In genomic region chr4:65402836-65403634, GRCm38 (mm10) we compare ENCODE assay signal across 10 mouse cellular contexts.
DNase-seq lines count a peak whose midpoint lies in the region; ATAC-seq and TF ChIP-seq lines count a peak whose summit lies in the region.
"Had no signal": no experiment of that assay in that cellular context is flagged by ENCODE, and none has a peak within 500 bp of the region (broad histone marks: within the 10 kb centered on the region; RNA-seq: fewer than 3 reads in every experiment).

No protein-coding gene starts in this region.

- H3K9ac ChIP-seq in kidney, embryonic 16.5 days (replicated peaks; ENCODE audit: low read length), result no peak overlapping the region
- no peak overlapping the region for H3K9ac ChIP-seq in heart, embryonic 16.5 days (ENCODE audit: low read length)
- H3K9ac ChIP-seq in limb, embryonic 14.5 days (ENCODE audit: low read depth, low read length, severe bottlenecking), result no peak overlapping the region
- H3K9ac ChIP-seq in hindbrain, postnatal 0 days (replicated peaks; ENCODE audit: low read length), result no peak overlapping the region
- H3K9ac ChIP-seq: neural tube, embryonic 12.5 days had no signal

- ATAC-seq in kidney, embryonic 16.5 days (ENCODE audit: low FRiP score, low TSS enrichment), result peak; percentile 95
- peak; percentile 58 for ATAC-seq in heart, embryonic 16.5 days (replicated peaks; ENCODE audit: extremely low read depth, insufficient read depth, low FRiP score)
- ATAC-seq in limb, embryonic 14.5 days (ENCODE audit: low FRiP score, low read depth), result peak; percentile 88
- ATAC-seq in frontal cortex, adult (ENCODE audit: low TSS enrichment), result no peak
- ATAC-seq in hindbrain, postnatal 0 days, result no peak

- no peaks in the 10 kb centered on the region for H3K4me1 ChIP-seq in kidney, embryonic 16.5 days (ENCODE audit: insufficient read depth, low read length)
- H3K4me1 ChIP-seq in heart, embryonic 16.5 days (ENCODE audit: control insufficient read depth, insufficient read depth, low read length), result no peaks in the 10 kb centered on the region
- H3K4me1 ChIP-seq in limb, embryonic 14.5 days (ENCODE audit: control insufficient read depth, insufficient read depth, low read length), result peaks cover 14% of the 10 kb centered on the region
- no peaks in the 10 kb centered on the region for H3K4me1 ChIP-seq in hindbrain, postnatal 0 days (ENCODE audit: insufficient read depth, low read length)
- H3K4me1 ChIP-seq: neural tube, embryonic 12.5 days had no signal

- WGBS in kidney, embryonic 16.5 days, result 39% methylated on average over 6 of the region's 6 CpGs
- WGBS in heart, embryonic 16.5 days, result 56% methylated on average over 6 of the region's 6 CpGs
- 17% methylated on average over 6 of the region's 6 CpGs for WGBS in limb, embryonic 14.5 days
- 67% methylated on average over 6 of the region's 6 CpGs for WGBS in hindbrain, postnatal 0 days

- H3K27me3 ChIP-seq in kidney, embryonic 16.5 days (ENCODE audit: insufficient read depth, low read length), result no peaks in the 10 kb centered on the region
- H3K27me3 ChIP-seq in heart, embryonic 16.5 days (ENCODE audit: control insufficient read depth, insufficient read depth, low read length), result no peaks in the 10 kb centered on the region
- no peaks in the 10 kb centered on the region for H3K27me3 ChIP-seq in limb, embryonic 14.5 days (ENCODE audit: control insufficient read depth, insufficient read depth, low read length)
- no peaks in the 10 kb centered on the region for H3K27me3 ChIP-seq in hindbrain, postnatal 0 days (ENCODE audit: insufficient read depth, low read length)
- H3K27me3 ChIP-seq: neural tube, embryonic 12.5 days had no signal

- DNase-seq in kidney, adult 18-20 months, result no peak
- DNase-seq in embryo, embryonic 11 days, result peak; percentile 60
- DNase-seq in limb, embryonic 14.5 days (ENCODE audit: low spot score), result peak; percentile 79
- no peak for DNase-seq in urinary bladder, postnatal 10 days (ENCODE audit: low spot score)
- no peak for DNase-seq in hindbrain, postnatal 0 days (ENCODE audit: low spot score)
- DNase-seq: layer of hippocampus, postnatal 36 days had no signal

- H3K4me2 ChIP-seq in kidney, embryonic 16.5 days (replicated peaks; ENCODE audit: low read depth, low read length), result no peak overlapping the region
- H3K4me2 ChIP-seq in heart, embryonic 16.5 days (ENCODE audit: low read depth, low read length), result no peak overlapping the region
- no peak overlapping the region for H3K4me2 ChIP-seq in limb, embryonic 14.5 days (replicated peaks; ENCODE audit: low read depth, low read length, severe bottlenecking)
- H3K4me2 ChIP-seq in hindbrain, postnatal 0 days (ENCODE audit: low read depth, low read length), result no peak overlapping the region
- H3K4me2 ChIP-seq: neural tube, embryonic 12.5 days had no signal

- H3K27ac ChIP-seq in kidney, embryonic 16.5 days (ENCODE audit: low read length), result no peak overlapping the region
- no peak overlapping the region for H3K27ac ChIP-seq in heart, embryonic 16.5 days (ENCODE audit: low read length)
- peak overlapping the region; percentile 28; the same call in 1 of the 2 replicates for H3K27ac ChIP-seq in limb, embryonic 14.5 days (replicated peaks; ENCODE audit: low read depth, low read length)
- no peak overlapping the region for H3K27ac ChIP-seq in hindbrain, postnatal 0 days
- H3K27ac ChIP-seq: neural tube, embryonic 12.5 days had no signal

- no peak for TF ChIP-seq POLR2A in limb, embryonic 14.5 days (IDR thresholded peaks at IDR 0.05; ENCODE audit: borderline replicate concordance, extremely low read depth, insufficient read depth, insufficient read length)

- H3K4me3 ChIP-seq in kidney, embryonic 16.5 days (ENCODE audit: low read length), result no peak overlapping the region
- no peak overlapping the region for H3K4me3 ChIP-seq in heart, embryonic 16.5 days (ENCODE audit: low read length)
- H3K4me3 ChIP-seq in limb, embryonic 14.5 days (replicated peaks; ENCODE audit: low read length), result no peak overlapping the region
- H3K4me3 ChIP-seq in hindbrain, postnatal 0 days (ENCODE audit: low read length), result no peak overlapping the region
- H3K4me3 ChIP-seq: neural tube, embryonic 12.5 days had no signal

- no peaks in the 10 kb centered on the region for H3K9me3 ChIP-seq in kidney, embryonic 16.5 days (ENCODE audit: low read length)
- H3K9me3 ChIP-seq in heart, embryonic 16.5 days (replicated peaks; ENCODE audit: control insufficient read depth, low read length), result no peaks in the 10 kb centered on the region
- H3K9me3 ChIP-seq in limb, embryonic 14.5 days (ENCODE audit: control insufficient read depth, low read length), result no peaks in the 10 kb centered on the region
- H3K9me3 ChIP-seq in hindbrain, postnatal 0 days (ENCODE audit: low read length), result no peaks in the 10 kb centered on the region
- H3K9me3 ChIP-seq: neural tube, embryonic 12.5 days had no signal

- H3K36me3 ChIP-seq in kidney, embryonic 16.5 days (ENCODE audit: insufficient read depth, low read length), result no peaks in the 10 kb centered on the region
- H3K36me3 ChIP-seq in heart, embryonic 16.5 days (ENCODE audit: control insufficient read depth, insufficient read depth), result no peaks in the 10 kb centered on the region
- no peaks in the 10 kb centered on the region for H3K36me3 ChIP-seq in limb, embryonic 14.5 days (ENCODE audit: control insufficient read depth, insufficient read depth, low read length)
- no peaks in the 10 kb centered on the region for H3K36me3 ChIP-seq in hindbrain, postnatal 0 days (ENCODE audit: insufficient read depth, low read length)
- H3K36me3 ChIP-seq: neural tube, embryonic 12.5 days had no signal

- TF ChIP-seq CTCF in hindbrain, postnatal 0 days (IDR thresholded peaks at IDR 0.05; ENCODE audit: low read depth), result no peak

Comparison
In these comparisons a context has a peak if more than half of its experiments do, and no peak if none do; other contexts are left out.
1. ATAC-seq: peak in kidney, embryonic 16.5 days (single experiment), heart, embryonic 16.5 days (single experiment) and limb, embryonic 14.5 days (single experiment); none in frontal cortex, adult (single experiment) and hindbrain, postnatal 0 days (single experiment).
2. DNase-seq: peak in embryo, embryonic 11 days (single experiment) and limb, embryonic 14.5 days (single experiment); none in kidney, adult 18-20 months (single experiment), urinary bladder, postnatal 10 days (single experiment) and hindbrain, postnatal 0 days (single experiment).